Mouse (Mus musculus): Measurements from ENCODE around the gene Fgf12.

Gene Fgf12

DNA sequence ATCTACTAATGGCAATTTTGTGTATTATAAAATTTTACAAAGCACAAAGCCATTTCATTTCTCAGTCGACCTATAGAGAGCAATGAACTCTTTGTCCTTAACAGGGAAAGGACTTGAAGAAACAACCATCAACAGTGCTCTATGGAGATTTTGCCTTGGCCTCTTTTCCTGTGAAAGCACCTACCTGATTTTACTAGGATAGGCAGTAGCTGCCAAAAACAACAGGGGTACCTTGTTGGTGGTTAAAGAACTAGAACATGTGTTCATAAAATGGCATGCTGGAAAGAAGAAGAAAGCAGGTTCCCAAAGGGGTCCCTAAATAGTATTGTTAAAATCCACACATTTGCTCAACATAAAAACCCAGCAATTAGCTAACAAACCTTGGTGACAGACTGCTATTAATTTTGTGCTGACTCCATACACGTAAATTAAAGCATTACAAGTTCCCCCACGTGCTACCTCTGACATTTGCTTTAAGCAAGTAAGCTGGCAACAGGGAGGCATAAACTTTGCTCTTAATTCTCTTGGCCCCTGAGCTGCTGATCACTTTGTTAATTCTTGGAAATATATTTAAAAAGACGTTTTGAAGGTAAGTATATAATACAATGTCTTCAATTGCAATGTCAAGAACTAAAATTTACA is 463.1 kb downstream of the Fgf12 start:
- no peak for DNase-seq

DNA sequence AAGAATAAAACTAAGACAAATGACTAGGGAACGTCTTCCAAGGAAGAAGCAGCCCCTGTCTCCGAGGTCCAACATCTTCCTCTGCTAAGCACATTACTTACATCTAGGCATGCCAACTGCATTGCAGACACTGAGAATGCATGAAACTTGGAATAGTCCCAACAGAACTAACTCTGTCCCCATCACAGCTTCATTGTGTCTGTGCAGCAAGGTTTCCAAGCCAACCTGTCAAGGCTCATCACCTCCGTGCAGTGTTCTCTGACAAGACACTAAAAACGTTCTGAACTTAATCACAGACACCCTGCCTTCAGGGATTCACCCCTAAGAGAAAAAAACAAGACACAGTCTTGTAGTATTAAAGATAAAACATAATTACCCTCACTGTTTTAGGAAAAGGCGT is 495.0 kb downstream of the Fgf12 start:
- DNase-seq = no peak

DNA sequence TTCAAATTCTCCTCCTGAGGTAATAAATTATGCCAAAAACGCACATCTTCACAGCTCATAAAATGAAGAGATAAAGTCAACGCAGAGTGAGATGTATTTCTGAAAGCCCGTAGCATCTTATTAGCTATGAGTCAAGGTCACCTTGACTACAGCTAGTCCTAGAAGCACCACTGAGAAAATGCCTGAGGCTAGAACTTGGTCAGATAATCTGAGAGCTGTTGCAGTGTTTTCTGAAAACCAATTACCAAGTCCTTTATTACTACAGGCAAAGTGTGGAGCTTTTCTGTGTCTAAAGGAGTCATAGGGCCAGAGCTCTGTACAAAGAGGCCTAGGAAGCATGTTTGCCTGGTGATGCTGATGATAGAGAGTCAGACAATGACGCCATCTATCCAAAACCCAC is 498.6 kb downstream of the Fgf12 start:
- no peak for DNase-seq

DNA sequence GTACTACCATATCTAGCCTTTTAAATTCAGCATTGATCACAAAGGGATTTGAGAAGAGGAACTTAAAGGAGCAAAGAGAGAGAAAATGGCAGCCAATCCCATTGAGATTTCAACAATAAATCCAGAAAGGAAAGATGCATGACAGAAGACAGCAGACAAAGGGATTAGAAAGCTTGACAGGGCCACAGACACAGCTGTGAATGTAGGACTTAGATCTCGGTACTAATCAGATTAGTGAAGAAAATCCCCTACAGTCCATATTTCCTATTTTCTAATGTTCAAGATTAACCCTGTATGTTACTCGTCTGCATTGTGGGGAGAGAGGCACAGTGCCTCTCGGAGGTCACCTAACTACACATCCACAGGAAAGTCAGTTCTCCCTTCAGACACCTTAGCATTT is 500.9 kb downstream of the Fgf12 start:
- DNase-seq = no peak

DNA sequence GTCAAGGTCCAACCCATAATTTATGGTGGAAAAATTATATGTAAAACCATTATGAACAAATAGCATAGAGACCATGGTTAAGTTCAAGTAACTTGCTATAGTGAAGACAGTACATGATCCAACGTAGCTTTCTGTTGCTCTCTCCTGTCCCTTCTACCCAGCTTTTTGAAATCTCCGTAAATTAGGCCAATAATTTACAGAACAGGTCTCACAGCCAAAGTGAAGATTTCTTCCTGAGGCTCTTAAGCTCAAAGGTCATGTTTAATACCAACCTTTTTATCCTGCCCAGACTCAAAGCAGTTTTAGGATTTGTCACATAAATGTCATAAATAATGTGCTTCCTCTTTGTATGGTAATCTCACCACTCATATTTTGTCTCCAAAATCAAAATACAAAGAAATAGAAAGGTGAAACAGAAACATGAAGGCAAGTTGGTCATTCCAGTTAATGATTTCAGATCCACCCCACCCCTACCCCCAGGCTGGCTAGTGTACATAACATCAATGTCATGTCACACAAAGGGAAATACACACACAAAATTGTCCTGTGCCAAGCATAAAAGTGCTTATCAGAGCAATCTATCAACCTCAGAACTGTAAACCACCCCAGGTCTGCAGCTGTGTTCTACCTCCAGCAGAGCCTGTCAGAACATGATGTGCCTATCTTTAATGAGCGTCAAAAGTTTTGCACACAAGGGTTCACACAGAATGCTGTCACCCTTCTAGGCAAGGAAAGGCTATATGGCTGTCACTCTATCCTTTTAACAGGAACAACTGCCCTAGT is 509.8 kb downstream of the Fgf12 start:
- DNase-seq = no peak

DNA sequence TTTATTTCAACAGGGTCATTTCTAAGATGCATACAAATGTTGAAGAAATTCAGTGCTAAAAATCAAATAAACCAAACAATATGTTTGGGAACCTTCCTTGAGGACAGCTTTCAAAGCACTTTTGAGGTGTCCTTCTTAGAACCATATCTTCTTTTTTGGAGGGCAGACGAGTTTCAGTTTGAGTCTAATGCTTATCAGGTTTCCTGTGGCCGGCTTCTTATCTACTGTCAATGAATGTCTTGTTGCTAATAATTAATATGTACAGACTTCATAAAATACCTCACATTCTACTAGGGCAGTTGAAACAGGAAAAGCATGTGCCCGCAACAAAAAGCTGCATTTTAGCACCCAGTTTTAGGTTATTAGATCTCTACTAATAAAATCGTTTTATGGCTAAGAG is 513.5 kb downstream of the Fgf12 start:
- no peak for DNase-seq

DNA sequence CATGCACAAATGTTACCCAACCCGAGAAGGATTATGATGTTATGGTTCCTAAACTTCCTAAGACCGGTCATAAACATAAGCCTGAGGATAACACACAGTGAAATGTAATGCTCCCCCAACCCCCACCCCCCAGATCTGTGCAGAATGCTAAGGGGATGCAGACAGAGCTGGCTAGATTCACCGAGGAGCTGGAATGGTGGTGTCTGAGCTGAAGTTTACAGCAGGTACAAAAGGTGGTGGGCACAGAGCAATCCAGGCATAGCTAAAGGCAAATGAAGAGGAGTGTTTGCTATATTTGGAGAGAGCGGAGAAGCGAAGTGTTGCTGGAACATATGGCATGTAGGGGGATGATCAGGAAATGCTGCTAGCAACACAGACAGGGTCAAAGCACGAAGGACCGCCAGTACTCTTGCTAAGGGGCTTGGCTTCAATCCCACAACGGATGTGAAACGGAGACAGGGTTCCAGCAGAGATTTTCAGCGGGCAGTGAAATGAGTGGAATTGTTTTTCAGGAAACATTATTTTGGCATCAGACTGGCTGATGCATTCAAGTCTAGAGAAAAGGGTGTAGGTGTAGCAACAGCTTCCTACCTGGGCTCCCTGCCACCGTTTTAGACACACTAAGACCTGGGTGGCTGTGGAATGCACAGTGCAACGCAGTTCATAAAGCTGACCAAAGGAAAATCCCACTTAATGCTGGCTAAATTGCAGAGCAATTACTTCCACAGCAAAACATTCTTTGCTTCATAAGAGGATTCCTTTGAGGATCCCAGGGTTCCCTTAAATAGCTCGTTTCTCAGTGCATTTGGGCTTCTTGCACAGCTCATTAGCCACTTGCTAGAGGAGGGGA is 514.6 kb downstream of the Fgf12 start:
- DNase-seq = no peak

DNA sequence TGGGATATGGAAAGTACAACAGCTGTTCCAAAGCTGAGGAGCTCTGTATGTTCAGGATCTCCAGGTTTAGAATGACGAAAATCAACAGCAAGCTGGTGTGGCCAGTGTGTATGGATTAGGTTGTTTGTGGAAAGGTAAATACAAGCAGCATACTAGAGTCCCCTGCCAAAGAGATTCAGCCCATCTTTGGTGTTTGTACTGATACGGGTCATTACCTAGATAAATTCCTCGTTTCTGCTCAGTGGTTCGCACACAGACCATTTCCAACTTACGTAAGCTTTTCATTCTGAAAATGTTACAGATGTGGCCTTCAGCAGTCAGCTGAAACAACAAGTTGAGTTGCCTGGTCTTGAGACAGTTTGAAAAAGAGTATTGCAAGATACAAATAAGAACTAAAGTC is 536.9 kb downstream of the Fgf12 start:
- DNase-seq = no peak

DNA sequence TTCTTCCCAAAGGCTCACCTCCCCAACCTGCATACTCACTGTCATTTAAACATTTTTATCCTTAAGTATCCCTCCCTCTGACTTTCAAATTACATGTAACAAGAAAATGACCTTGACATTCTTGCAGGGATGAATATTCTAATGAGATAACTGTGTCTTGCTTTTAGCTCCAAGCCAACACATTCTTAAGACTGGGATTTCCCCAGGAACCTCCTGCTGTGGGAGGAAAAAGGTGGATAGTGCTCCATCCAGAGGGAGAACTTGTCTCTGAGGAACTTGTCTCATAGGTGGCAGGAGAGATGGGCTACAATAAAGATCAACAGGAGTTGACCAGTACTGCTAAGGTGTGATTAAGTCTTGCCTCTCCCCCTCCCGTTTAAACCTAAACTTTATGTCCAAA is 540.5 kb downstream of the Fgf12 start:
- DNase-seq = no peak

DNA sequence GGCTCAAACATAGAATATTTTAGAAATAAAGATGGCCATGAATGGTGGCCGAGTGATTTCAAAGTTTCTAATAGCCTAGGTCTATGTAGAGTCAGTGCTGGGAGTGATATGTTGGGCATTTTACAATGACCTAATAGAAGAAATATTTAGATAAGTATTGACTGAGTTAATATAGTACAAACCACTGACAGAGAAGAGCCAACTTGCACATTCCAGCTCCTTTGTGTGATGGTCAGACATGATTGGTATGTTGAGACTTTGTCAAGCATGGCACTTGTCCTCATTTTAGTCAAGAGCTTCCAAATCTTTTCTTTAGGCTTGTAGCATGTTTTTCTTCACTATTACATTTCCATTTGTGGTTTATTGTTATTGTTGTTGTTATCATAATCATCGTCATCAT is 596.4 kb downstream of the Fgf12 start:
- DNase-seq = no peak

DNA sequence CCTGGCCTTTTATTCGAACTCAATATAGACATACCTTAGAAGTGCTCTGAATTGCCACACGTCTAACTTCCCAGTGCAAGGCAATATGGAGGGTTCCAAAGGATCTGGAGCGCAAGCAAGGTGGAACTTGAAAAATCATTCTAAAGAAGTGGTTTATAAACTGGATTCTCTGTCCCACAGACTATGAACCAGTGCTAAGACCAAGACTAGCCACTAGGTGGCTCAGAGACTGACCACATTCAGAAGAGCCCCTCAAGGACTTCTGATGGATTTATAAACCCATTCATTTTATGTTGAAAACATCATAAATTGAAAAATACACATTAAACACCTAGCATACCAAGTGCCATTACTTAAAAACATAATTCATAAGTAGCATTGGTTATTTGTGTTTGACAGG is 611.9 kb downstream of the Fgf12 start:
- DNase-seq = no peak

DNA sequence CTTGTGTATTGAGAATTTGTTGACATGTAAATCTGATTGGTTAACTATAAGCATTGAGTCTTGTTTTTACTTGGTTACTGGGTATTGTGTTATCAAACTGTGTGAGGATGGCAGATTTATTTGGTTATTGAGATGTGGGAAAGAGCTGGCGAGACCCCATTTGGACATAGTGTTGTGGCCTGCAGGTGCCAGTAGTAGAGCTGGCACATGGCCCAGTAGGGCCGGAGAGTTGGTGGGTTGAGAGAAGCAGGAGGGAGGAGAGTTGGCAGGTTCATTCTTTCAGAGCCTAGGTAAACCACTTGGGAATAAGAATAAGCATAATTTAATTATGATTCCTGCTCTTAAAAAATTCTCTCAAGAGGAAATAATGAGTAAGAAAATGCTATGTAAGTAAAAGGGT is 625.9 kb downstream of the Fgf12 start:
- no peak for DNase-seq

Measured in liver (tissue).